In genomic region chr15:37041214-37041613, GRCm38 (mm10) we compare ENCODE assay signal across 10 mouse cellular contexts. TPM values are rescaled to one million over a fixed set of nuclear protein-coding genes. Genes with fewer than 3 reads are reported as not detected.
DNase-seq lines count a peak whose midpoint lies in the region; ATAC-seq lines count a peak whose summit lies in the region.
"Had no signal": no experiment of that assay in that cellular context is flagged by ENCODE, and none has a peak within 500 bp of the region (broad histone marks: within the 10 kb centered on the region; RNA-seq: fewer than 3 reads in every experiment).

No protein-coding gene starts in this region.

- 0 out of 2 replicates have a peak, but pooled peaks have one; percentile 23 for ATAC-seq in hindbrain, embryonic 15.5 days (ENCODE audit: low FRiP score, low read depth)
- no peak for ATAC-seq in hindbrain, embryonic 14.5 days (ENCODE audit: low FRiP score)
- no peak for ATAC-seq in midbrain, embryonic 16.5 days
- ATAC-seq in granulocyte monocyte progenitor cell, adult 5-6 weeks (replicated peaks; ENCODE audit: poor library complexity, severe bottlenecking), result no peak

- H3K4me3 ChIP-seq in hindbrain, embryonic 15.5 days, result no peak overlapping the region
- no peak overlapping the region for H3K4me3 ChIP-seq in hindbrain, embryonic 14.5 days (replicated peaks; ENCODE audit: low read length)
- no peak overlapping the region for H3K4me3 ChIP-seq in midbrain, embryonic 16.5 days (ENCODE audit: low read depth, low read length)
- H3K4me3 ChIP-seq: heart, embryonic 15.5 days had no signal

- peaks cover 7% of the 10 kb centered on the region for H3K4me1 ChIP-seq in hindbrain, embryonic 15.5 days (replicated peaks)
- peaks cover 8% of the 10 kb centered on the region; the same call in 1 of the 2 replicates for H3K4me1 ChIP-seq in hindbrain, embryonic 14.5 days (replicated peaks; ENCODE audit: control insufficient read depth, insufficient read depth, low read length)
- peaks cover 10% of the 10 kb centered on the region for H3K4me1 ChIP-seq in midbrain, embryonic 16.5 days (ENCODE audit: control insufficient read depth, insufficient read depth, low read length)

- H3K36me3 ChIP-seq in hindbrain, embryonic 15.5 days, result no peaks in the 10 kb centered on the region
- H3K36me3 ChIP-seq in hindbrain, embryonic 14.5 days (replicated peaks; ENCODE audit: control insufficient read depth, insufficient read depth), result no peaks in the 10 kb centered on the region
- no peaks in the 10 kb centered on the region for H3K36me3 ChIP-seq in midbrain, embryonic 16.5 days (ENCODE audit: control insufficient read depth, insufficient read depth, low read length)
- H3K36me3 ChIP-seq: heart, embryonic 15.5 days had no signal

- H3K27ac ChIP-seq in hindbrain, embryonic 15.5 days (replicated peaks), result no peak overlapping the region
- no peak overlapping the region for H3K27ac ChIP-seq in hindbrain, embryonic 14.5 days
- H3K27ac ChIP-seq in midbrain, embryonic 16.5 days (ENCODE audit: low read length), result no peak overlapping the region
- H3K27ac ChIP-seq: heart, embryonic 15.5 days; liver, embryonic 14.5 days had no signal

- H3K9ac ChIP-seq in hindbrain, embryonic 15.5 days, result no peak overlapping the region
- no peak overlapping the region for H3K9ac ChIP-seq in hindbrain, embryonic 14.5 days
- H3K9ac ChIP-seq in midbrain, embryonic 16.5 days (ENCODE audit: low read depth, low read length), result no peak overlapping the region
- H3K9ac ChIP-seq: heart, embryonic 15.5 days; liver, embryonic 14.5 days had no signal

- 78% methylated on average over 5 of the region's 5 CpGs for WGBS in hindbrain, embryonic 15.5 days
- WGBS in hindbrain, embryonic 14.5 days, result 86% methylated on average over 5 of the region's 5 CpGs
- 86% methylated on average over 5 of the region's 5 CpGs for WGBS in midbrain, embryonic 16.5 days

- H3K9me3 ChIP-seq in hindbrain, embryonic 15.5 days, result no peaks in the 10 kb centered on the region
- H3K9me3 ChIP-seq in hindbrain, embryonic 14.5 days (ENCODE audit: control insufficient read depth, low read length), result no peaks in the 10 kb centered on the region
- H3K9me3 ChIP-seq in midbrain, embryonic 16.5 days (replicated peaks; ENCODE audit: control insufficient read depth, low read length, poor library complexity, severe bottlenecking), result no peaks in the 10 kb centered on the region
- H3K9me3 ChIP-seq: heart, embryonic 15.5 days had no signal

- no peak overlapping the region for H3K4me2 ChIP-seq in hindbrain, embryonic 15.5 days
- no peak overlapping the region for H3K4me2 ChIP-seq in hindbrain, embryonic 14.5 days (replicated peaks)
- no peak overlapping the region for H3K4me2 ChIP-seq in midbrain, embryonic 16.5 days (ENCODE audit: low read length)
- H3K4me2 ChIP-seq: heart, embryonic 15.5 days had no signal

- H3K27me3 ChIP-seq in hindbrain, embryonic 15.5 days, result no peaks in the 10 kb centered on the region
- no peaks in the 10 kb centered on the region for H3K27me3 ChIP-seq in hindbrain, embryonic 14.5 days (ENCODE audit: control insufficient read depth, insufficient read depth, low read length)
- H3K27me3 ChIP-seq in midbrain, embryonic 16.5 days (ENCODE audit: control insufficient read depth, insufficient read depth, low read depth, low read length), result no peaks in the 10 kb centered on the region
- H3K27me3 ChIP-seq: heart, embryonic 15.5 days had no signal

- no peak for DNase-seq in hindbrain, embryonic 14.5 days (ENCODE audit: low spot score)
- peak; percentile 67 for DNase-seq in adrenal gland, postnatal 10 days
- peak; percentile 89 to 90 for DNase-seq in cerebellum, postnatal 10 days
- DNase-seq in layer of hippocampus, adult 8-10 months (ENCODE audit: low spot score in 2 of 2), result peak; percentile 65 to 71
- no peak for DNase-seq in embryo, embryonic 10 days (ENCODE audit: low spot score)

RNA-seq across cellular contexts. Expression of gene Zfp706, which starts 33.6 kb away (rescaled TPM):
- polyA plus RNA-seq in hindbrain, embryonic 15.5 days (2015; fragmentation: Nextera tagmentation; extraction: Ambion mirVana), result 407 and 424 TPM in 2 replicates
- 424 and 425 TPM in 2 replicates for polyA plus RNA-seq in hindbrain, embryonic 14.5 days (2014; fragmentation: Nextera tagmentation; extraction: Ambion mirVana)
- 100 to 1,000 TPM; 179 to 181 TPM for total RNA-seq in adrenal gland, postnatal 10 days (2021)
- 100 to 1,000 TPM; 229 to 299 (median 248) TPM for total RNA-seq in layer of hippocampus, adult 8-10 months (2022)
- polyA plus RNA-seq in midbrain, embryonic 16.5 days (2015; fragmentation: Nextera tagmentation; extraction: Ambion mirVana), result 495 and 501 TPM in 2 replicates
- 276 TPM in 2 replicates for total RNA-seq in granulocyte monocyte progenitor cell, adult 5-6 weeks (2014; fragmentation: Nextera tagmentation)
- total RNA-seq in granulocyte monocyte progenitor cell, adult 5-6 weeks (2017), result 73.9 and 112 TPM in 2 replicates

Comparison
In these comparisons a context has a peak if more than half of its experiments do, and no peak if none do; other contexts are left out.
1. DNase-seq: peak in adrenal gland, postnatal 10 days (single experiment), cerebellum, postnatal 10 days (2 of 2) and layer of hippocampus, adult 8-10 months (2 of 2); none in hindbrain, embryonic 14.5 days (single experiment) and embryo, embryonic 10 days (single experiment).